Mouse (Mus musculus) forebrain, embryonic 13.5 days (tissue): ENCODE measurements around the gene Nudt6. TPM values are rescaled to one million over a fixed set of nuclear protein-coding genes. Genes with fewer than 3 reads are reported as not detected.

Experiments used
- ATAC-seq: fragments of 200-750 bp; cut with Nextera tagmentation; 2 replicates; pipeline ENCODE4 v1.8.0; 2017
- H3K27ac ChIP-seq: fragments of 300-500 bp; sonication (generic); 2 replicates; pipeline ENCODE4 v1.5.1; 2015; ENCODE audit warnings: inconsistent platforms, mild to moderate bottlenecking, moderate library complexity
- H3K27me3 ChIP-seq: fragments of 300-500 bp; sonication (generic); 2 replicates; pipeline ENCODE4 v1.6.1; 2015; ENCODE audit warnings: mild to moderate bottlenecking, inconsistent platforms
- H3K36me3 ChIP-seq: fragments of 300-500 bp; sonication (generic); 2 replicates; pipeline ENCODE4 v1.6.1; 2015; ENCODE audit warnings: mild to moderate bottlenecking, inconsistent platforms; ENCODE audit not compliant: poor library complexity, severe bottlenecking
- H3K4me1 ChIP-seq: fragments of 300-500 bp; sonication (generic); 2 replicates; pipeline ENCODE4 v1.6.1; 2015; ENCODE audit warnings: inconsistent platforms
- H3K4me2 ChIP-seq: fragments of 300-500 bp; sonication (generic); 2 replicates; pipeline ENCODE4 v1.6.1; 2015; ENCODE audit warnings: inconsistent platforms, mild to moderate bottlenecking, moderate library complexity
- H3K4me3 ChIP-seq: fragments of 300-500 bp; sonication (generic); 2 replicates; pipeline ENCODE4 v1.5.1; 2015; ENCODE audit warnings: mild to moderate bottlenecking, inconsistent platforms
- H3K9ac ChIP-seq: fragments of 300-500 bp; sonication (generic); 2 replicates; pipeline ENCODE4 v1.6.1; 2015; ENCODE audit warnings: mild to moderate bottlenecking, inconsistent platforms
- H3K9me3 ChIP-seq: fragments of 300-500 bp; sonication (generic); replicated peaks from 2 replicates; pipeline ENCODE4 v1.6.1; 2016; ENCODE audit warnings: inconsistent platforms
- WGBS: fragments of 180-500 bp; shearing (Covaris S2); methylation state at CpG from one replicate; pipeline ENCODE4 v1.1.7; 2015; 5-methylcytosine and 5-hydroxymethylcytosine counted together
- polyA plus RNA-seq: library from polyadenylated mRNA; unstranded; fragments of >200 nt; fragmentation: Nextera tagmentation; extraction: Ambion mirVana; gene quantifications from 2 replicates; pipeline ENCODE4 v1.2.1, GENCODE M21; 2015

Nudt6 gene
- polyA plus RNA-seq, 1 experiment from 2014 or later: 3.3 TPM

DNA sequence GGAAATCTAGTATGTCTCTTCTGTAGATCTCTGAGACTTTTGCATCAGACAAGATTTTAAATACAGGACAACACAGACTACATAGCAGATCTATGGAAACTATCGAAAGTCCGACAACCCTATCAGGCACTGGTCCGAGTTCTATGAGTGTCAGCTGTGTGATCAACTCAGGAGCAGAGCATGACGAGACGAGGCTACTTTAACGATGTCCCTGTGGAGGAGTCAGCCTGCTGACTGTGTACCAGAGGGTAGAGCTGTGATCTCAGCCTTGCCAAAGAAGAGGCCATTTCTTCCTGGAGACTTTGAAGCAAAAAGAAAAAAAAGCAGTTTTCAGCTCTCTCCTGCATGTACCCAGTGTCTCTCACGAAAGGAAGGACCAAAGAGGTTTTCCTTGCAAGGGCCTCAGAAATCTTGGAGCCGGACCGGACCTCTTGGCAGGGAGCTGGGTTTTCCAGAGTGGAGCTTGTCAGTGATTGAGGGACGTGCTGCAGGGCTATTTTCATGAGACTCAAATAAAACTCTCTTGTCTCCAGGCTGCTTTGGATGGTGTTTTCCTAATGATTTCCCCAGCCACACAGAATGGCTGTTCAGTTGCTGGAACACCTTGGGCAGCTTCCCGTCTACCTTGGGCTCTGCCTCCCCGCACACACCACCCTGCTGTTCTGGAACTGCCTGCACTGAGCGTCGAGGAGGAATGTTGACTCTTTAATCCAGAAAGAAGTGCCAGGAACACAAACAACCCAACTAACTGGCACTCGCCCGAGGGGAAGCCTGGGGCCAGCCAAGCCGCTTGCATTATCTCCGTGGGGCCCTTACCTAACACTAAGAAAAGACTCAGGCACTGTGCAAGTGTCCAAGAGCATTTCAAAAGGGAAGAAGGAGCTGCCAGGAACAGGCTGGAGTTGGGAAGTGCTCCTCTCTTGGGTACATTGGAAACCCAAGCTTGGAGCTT, 39.8 kb downstream of the Nudt6 start:
- 63% methylated on average over 18 of the region's 18 CpGs for WGBS
- no peak for ATAC-seq
- H3K4me1 ChIP-seq: 0 out of 2 replicates have a peak, but pooled peaks cover 7% of the 10 kb centered on the region
- H3K36me3 ChIP-seq: no peaks in the 10 kb centered on the region
- no peak overlapping the region for H3K4me2 ChIP-seq
- no peak overlapping the region for H3K4me3 ChIP-seq
- no peak overlapping the region for H3K27ac ChIP-seq
- no peaks in the 10 kb centered on the region for H3K9me3 ChIP-seq
- no peak overlapping the region for H3K9ac ChIP-seq
- no peaks in the 10 kb centered on the region for H3K27me3 ChIP-seq

DNA sequence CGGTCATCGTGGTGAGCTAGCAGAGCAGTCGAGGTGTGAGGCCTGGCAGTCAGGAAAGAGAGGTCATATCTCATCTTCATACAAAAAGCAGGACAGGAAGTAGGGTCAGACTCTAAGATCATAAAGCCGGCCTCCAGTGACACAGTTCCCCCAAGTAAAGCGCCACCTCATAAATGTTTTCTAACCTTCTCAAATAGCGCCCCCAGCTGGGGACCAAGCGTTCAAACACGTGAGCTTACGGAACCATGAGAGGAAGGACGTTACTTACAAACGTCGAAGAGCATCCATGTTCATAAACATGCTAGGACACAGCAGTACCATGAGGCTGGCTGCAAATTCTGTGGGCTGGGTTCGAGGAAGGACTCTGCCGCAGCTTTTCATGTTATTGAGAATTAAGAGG, 40.8 kb downstream of the Nudt6 start:
- 86% methylated on average over 14 of the region's 14 CpGs for WGBS
- H3K9me3 ChIP-seq: no peaks in the 10 kb centered on the region
- no peak overlapping the region for H3K4me2 ChIP-seq
- H3K36me3 ChIP-seq: no peaks in the 10 kb centered on the region
- 0 out of 2 replicates have a peak, but pooled peaks cover 7% of the 10 kb centered on the region for H3K4me1 ChIP-seq
- no peak overlapping the region for H3K4me3 ChIP-seq
- H3K27ac ChIP-seq: no peak overlapping the region
- no peaks in the 10 kb centered on the region for H3K27me3 ChIP-seq
- no peak overlapping the region for H3K9ac ChIP-seq
- ATAC-seq: no peak

DNA sequence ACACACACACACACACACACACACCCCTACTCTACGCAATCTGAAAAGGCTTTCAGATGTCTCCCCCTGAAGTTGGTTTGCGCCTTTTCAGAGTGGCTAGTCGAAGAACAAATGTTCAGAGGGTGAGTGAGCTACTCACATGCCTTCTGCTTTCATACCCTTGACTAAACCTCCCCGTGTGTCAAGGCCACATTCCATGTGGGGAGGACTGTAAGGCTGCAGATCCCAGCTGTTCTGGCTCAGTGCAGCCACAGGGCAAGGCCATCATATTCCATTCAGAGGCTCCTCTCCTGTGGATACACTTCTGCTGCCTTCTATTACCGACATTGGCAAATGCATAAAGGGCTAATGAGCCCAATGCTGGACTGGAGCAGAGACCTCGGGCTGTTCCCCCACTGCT, 41.6 kb downstream of the Nudt6 start:
- no peak overlapping the region for H3K4me2 ChIP-seq
- WGBS: 74% methylated on average over 6 of the region's 6 CpGs
- no peak overlapping the region for H3K9ac ChIP-seq
- no peak overlapping the region for H3K27ac ChIP-seq
- H3K27me3 ChIP-seq: no peaks in the 10 kb centered on the region
- H3K4me1 ChIP-seq: 0 out of 2 replicates have a peak, but pooled peaks cover 7% of the 10 kb centered on the region
- no peaks in the 10 kb centered on the region for H3K9me3 ChIP-seq
- H3K4me3 ChIP-seq: no peak overlapping the region
- H3K36me3 ChIP-seq: no peaks in the 10 kb centered on the region
- no peak for ATAC-seq

GRCm38 (mm10) chr3:37377926-37378325, 42.1 kb downstream of the Nudt6 start:
- no peaks in the 10 kb centered on the region for H3K9me3 ChIP-seq
- no peaks in the 10 kb centered on the region for H3K36me3 ChIP-seq
- ATAC-seq: no peak
- H3K27ac ChIP-seq: no peak overlapping the region
- H3K4me1 ChIP-seq: 0 out of 2 replicates have a peak, but pooled peaks cover 7% of the 10 kb centered on the region
- no peak overlapping the region for H3K9ac ChIP-seq
- no peak overlapping the region for H3K4me2 ChIP-seq
- 78% methylated on average over 6 of the region's 6 CpGs for WGBS
- H3K27me3 ChIP-seq: no peaks in the 10 kb centered on the region
- H3K4me3 ChIP-seq: no peak overlapping the region

DNA sequence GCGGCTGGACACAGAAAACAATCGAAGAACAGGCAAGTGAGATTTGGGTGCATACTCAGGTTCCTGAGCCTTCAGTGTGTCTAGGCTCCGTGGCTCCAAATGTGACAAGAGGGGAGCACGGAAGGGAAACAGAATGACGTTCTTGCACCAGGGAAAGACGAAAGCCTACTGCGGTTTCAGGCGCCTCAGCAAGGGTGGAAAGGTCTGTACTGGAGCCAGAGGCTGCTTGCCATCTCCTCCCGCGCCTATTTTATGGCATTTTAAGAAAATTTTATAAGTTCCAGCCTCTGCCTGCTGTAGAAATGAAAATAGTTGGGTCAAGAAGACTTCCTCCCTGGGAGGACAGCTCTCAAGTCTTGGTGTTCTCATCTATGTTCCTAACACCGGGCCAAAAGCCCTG, 46.3 kb downstream of the Nudt6 start:
- WGBS: 91% methylated on average over 11 of the region's 11 CpGs
- no peak overlapping the region for H3K9ac ChIP-seq

GRCm38 (mm10) chr3:37370407-37370806, 49.6 kb downstream of the Nudt6 start:
- H3K4me2 ChIP-seq: no peak overlapping the region
- no peaks in the 10 kb centered on the region for H3K4me1 ChIP-seq
- 74% methylated on average over 4 of the region's 4 CpGs for WGBS
- no peak for ATAC-seq
- no peaks in the 10 kb centered on the region for H3K36me3 ChIP-seq
- no peak overlapping the region for H3K27ac ChIP-seq
- no peaks in the 10 kb centered on the region for H3K27me3 ChIP-seq
- H3K9me3 ChIP-seq: no peaks in the 10 kb centered on the region
- H3K9ac ChIP-seq: no peak overlapping the region
- H3K4me3 ChIP-seq: no peak overlapping the region

More for the DNA sequence above, 46.3 kb downstream of the Nudt6 start:
- ATAC-seq: no peak
- Histone ChIP-seq H3K27ac (no peak overlapping the region), H3K36me3 (no peaks in the 10 kb centered on the region), H3K4me2 (no peak overlapping the region), H3K27me3 (no peaks in the 10 kb centered on the region), H3K4me1 (no peaks in the 10 kb centered on the region), H3K4me3 (no peak overlapping the region), H3K9me3 (no peaks in the 10 kb centered on the region)

DNA sequence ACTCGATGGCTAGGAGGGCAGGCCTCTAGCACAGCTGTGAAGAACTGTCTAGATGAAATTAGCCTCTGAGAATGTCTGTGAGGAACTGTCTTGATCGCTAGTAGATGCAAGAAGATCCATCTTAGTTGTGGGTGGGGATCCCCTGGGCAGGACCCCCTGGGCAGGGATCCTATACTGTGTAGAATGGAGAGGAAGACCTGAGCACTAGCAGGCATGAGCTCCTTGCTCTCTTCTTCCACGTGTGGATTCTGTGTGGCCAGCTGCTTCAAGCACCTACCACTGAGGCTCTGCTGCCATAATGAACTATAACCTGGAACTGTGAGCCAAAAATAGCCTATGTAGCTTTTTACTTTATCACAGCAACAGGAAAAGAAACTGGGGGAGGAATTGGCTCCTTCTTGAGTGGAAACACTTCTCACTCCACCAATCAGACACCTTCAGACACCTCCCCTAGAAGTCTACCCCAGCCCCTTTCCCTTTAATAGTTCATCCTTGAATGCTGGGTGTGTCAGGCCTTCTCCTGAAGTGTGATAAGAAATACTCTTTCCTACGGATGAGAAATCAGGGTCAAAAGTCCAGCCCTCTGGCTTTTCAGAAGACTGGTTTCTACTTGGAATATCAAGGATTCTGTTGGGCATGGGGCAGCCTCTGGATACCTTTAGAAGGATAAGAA, 53.5 kb downstream of the Nudt6 start:
- 71% methylated on average over 4 of the region's 4 CpGs for WGBS
- H3K4me3 ChIP-seq: no peak overlapping the region
- no peak for ATAC-seq
- H3K27ac ChIP-seq: no peak overlapping the region
- no peak overlapping the region for H3K9ac ChIP-seq
- no peaks in the 10 kb centered on the region for H3K36me3 ChIP-seq
- no peak overlapping the region for H3K4me2 ChIP-seq
- H3K9me3 ChIP-seq: no peaks in the 10 kb centered on the region
- H3K27me3 ChIP-seq: no peaks in the 10 kb centered on the region
- no peaks in the 10 kb centered on the region for H3K4me1 ChIP-seq

- no peak for ATAC-seq
- no peaks in the 10 kb centered on the region for H3K36me3 ChIP-seq
- H3K9ac ChIP-seq: no peak overlapping the region
- WGBS: 61% methylated on average over 3 of the region's 3 CpGs
- no peaks in the 10 kb centered on the region for H3K4me1 ChIP-seq
- H3K27ac ChIP-seq: no peak overlapping the region
- H3K27me3 ChIP-seq: no peaks in the 10 kb centered on the region
- H3K4me2 ChIP-seq: no peak overlapping the region
- no peaks in the 10 kb centered on the region for H3K9me3 ChIP-seq
- no peak overlapping the region for H3K4me3 ChIP-seq
Observed at GRCm38 (mm10) chr3:37365976-37366375, 54.0 kb downstream of the Nudt6 start.

GRCm38 (mm10) chr3:37365144-37365543, 54.9 kb downstream of the Nudt6 start:
- Histone ChIP-seq H3K9ac (no peak overlapping the region), H3K4me2 (no peak overlapping the region), H3K27me3 (no peaks in the 10 kb centered on the region), H3K36me3 (no peaks in the 10 kb centered on the region), H3K4me3 (no peak overlapping the region), H3K4me1 (no peaks in the 10 kb centered on the region), H3K9me3 (no peaks in the 10 kb centered on the region), H3K27ac (no peak overlapping the region)
- no peak for ATAC-seq
- 82% methylated on average over 4 of the region's 4 CpGs for WGBS

DNA sequence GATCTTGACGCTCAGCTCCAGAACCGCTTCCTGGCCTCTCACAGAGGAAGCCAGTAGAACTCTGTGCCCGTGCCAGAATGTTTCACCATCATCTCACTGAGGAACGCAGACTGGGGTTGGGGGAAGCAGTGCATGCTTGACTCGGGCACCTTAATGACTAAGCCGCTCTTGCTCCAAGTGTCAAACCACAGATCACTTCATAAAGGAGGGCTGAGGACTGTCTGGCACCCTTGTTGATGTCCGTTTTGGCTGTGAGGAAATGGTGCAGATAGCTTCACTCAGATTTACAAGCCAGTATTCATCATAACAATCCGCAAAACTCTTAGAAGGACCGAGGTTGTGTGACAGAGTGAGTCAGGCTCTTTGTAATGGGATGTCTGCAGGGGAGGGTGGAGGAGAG, 59.3 kb downstream of the Nudt6 start:
- 85% methylated on average over 9 of the region's 9 CpGs for WGBS
- H3K4me2 ChIP-seq: no peak overlapping the region

More for the DNA sequence above, 59.3 kb downstream of the Nudt6 start:
- no peaks in the 10 kb centered on the region for H3K36me3 ChIP-seq
- no peak for ATAC-seq
- H3K9ac ChIP-seq: no peak overlapping the region
- no peaks in the 10 kb centered on the region for H3K4me1 ChIP-seq
- no peaks in the 10 kb centered on the region for H3K9me3 ChIP-seq
- no peak overlapping the region for H3K27ac ChIP-seq
- H3K27me3 ChIP-seq: no peaks in the 10 kb centered on the region
- no peak overlapping the region for H3K4me3 ChIP-seq
